Mouse (Mus musculus): ENCODE data around the gene Dab1. TPM values are rescaled to one million over a fixed set of nuclear protein-coding genes. Genes with fewer than 3 reads are reported as not detected.

The Dab1 gene
- polyA plus RNA-seq, 1 experiment from 2014 or later: 55.4 TPM

DNA sequence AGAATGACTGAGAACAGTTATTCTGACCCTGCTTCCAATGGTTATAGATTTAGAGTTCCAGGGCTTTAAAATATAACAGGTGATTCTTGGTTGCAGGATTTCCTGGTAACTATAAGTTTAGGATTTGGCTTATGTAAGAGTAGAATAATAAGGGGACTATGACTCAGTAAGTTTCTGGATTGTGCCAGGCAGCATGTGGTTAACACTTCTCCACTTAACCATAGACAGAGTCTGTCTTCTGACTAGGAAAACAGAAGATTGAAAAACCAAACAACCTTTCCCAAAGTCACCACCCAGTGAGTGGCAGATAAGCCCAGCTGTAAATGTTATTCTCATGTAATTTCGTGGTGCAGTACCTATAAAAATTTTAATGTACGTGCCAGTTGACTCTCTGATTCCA is 688.6 kb downstream of the Dab1 start:
- Histone ChIP-seq H3K4me2 (replicated peaks; ENCODE audit: low read depth, low read length) (no peak overlapping the region), H3K4me3 (ENCODE audit: low read depth, low read length) (no peak overlapping the region), H3K4me1 (replicated peaks; ENCODE audit: control insufficient read depth, insufficient read depth, low read length) (no peaks in the 10 kb centered on the region), H3K9ac (ENCODE audit: low read depth, low read length) (no peak overlapping the region), H3K27ac (ENCODE audit: low read depth, low read length) (no peak overlapping the region), H3K9me3 (ENCODE audit: control insufficient read depth, low read length) (no peaks in the 10 kb centered on the region), H3K27me3 (ENCODE audit: control insufficient read depth, insufficient read depth, low read length) (no peaks in the 10 kb centered on the region), H3K36me3 (ENCODE audit: control insufficient read depth, insufficient read depth, low read length) (no peaks in the 10 kb centered on the region)
- 84% methylated on average over 2 of the region's 2 CpGs for WGBS
- ATAC-seq (ENCODE audit: low FRiP score) (no peak), DNase-seq (ENCODE audit: low spot score) (no peak)

DNA sequence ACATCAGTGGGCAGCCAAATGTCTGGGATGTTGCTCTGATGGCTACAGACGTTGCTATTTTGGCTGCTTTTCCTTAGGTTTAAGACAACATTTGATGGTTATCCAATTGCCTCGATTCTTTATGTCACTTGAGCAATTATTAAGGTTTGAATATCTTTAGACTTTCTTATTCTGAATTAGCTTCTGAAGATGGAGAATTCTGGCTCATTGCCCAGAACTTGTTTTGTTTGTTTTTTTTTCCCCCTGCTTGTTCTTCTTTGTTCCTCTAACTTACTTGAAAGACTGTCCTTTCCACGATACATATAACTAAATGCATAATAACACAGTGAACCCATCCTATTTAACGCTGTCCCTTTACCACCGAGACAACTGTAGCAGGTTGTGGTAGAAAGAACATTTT is 707.1 kb downstream of the Dab1 start:
- no peaks in the 10 kb centered on the region for H3K27me3 ChIP-seq (ENCODE audit: control insufficient read depth, insufficient read depth, low read length)
- no peaks in the 10 kb centered on the region for H3K36me3 ChIP-seq (ENCODE audit: control insufficient read depth, insufficient read depth, low read length)
- no peak for ATAC-seq (ENCODE audit: low FRiP score)
- H3K9ac ChIP-seq (ENCODE audit: low read depth, low read length): no peak overlapping the region
- WGBS: 86% methylated on average over 5 of the region's 5 CpGs
- no peaks in the 10 kb centered on the region for H3K9me3 ChIP-seq (ENCODE audit: control insufficient read depth, low read length)
- no peak overlapping the region for H3K4me2 ChIP-seq (replicated peaks; ENCODE audit: low read depth, low read length)
- DNase-seq (ENCODE audit: low spot score): no peak
- no peaks in the 10 kb centered on the region for H3K4me1 ChIP-seq (replicated peaks; ENCODE audit: control insufficient read depth, insufficient read depth, low read length)
- no peak overlapping the region for H3K27ac ChIP-seq (ENCODE audit: low read depth, low read length)
- H3K4me3 ChIP-seq (ENCODE audit: low read depth, low read length): no peak overlapping the region

GRCm38 (mm10) chr4:104331896-104332295 is 712.7 kb downstream of the Dab1 start:
- Histone ChIP-seq H3K4me2 (replicated peaks; ENCODE audit: low read depth, low read length) (no peak overlapping the region), H3K27me3 (ENCODE audit: control insufficient read depth, insufficient read depth, low read length) (no peaks in the 10 kb centered on the region), H3K36me3 (ENCODE audit: control insufficient read depth, insufficient read depth, low read length) (no peaks in the 10 kb centered on the region), H3K4me1 (replicated peaks; ENCODE audit: control insufficient read depth, insufficient read depth, low read length) (no peaks in the 10 kb centered on the region), H3K27ac (ENCODE audit: low read depth, low read length) (no peak overlapping the region), H3K9ac (ENCODE audit: low read depth, low read length) (no peak overlapping the region), H3K9me3 (ENCODE audit: control insufficient read depth, low read length) (no peaks in the 10 kb centered on the region), H3K4me3 (ENCODE audit: low read depth, low read length) (no peak overlapping the region)
- WGBS: 74% methylated on average over 6 of the region's 6 CpGs
- no peak for ATAC-seq (ENCODE audit: low FRiP score)
- no peak for DNase-seq (ENCODE audit: low spot score)

DNA sequence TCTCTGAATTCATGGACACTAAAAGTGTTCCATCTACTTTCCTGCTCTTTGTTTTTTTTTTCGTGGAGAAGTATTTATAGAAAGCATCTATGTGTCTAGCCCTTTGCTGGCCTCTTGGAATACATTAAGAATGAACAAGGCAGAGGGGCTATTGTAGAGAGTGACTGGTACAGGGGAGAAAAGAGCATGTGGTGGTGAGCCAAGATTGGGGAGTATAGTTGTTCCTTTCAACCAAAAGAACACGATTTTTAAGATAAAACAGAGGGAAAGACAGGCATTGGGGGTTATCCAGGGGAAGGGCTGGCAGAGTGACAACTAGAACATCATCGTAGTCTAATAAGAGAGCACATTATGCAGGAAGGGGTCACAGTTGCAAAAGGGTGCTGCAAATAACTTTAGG is 713.2 kb downstream of the Dab1 start:
- no peak for ATAC-seq (ENCODE audit: low FRiP score)
- Histone ChIP-seq H3K9ac (ENCODE audit: low read depth, low read length) (no peak overlapping the region), H3K4me2 (replicated peaks; ENCODE audit: low read depth, low read length) (no peak overlapping the region), H3K36me3 (ENCODE audit: control insufficient read depth, insufficient read depth, low read length) (no peaks in the 10 kb centered on the region), H3K9me3 (ENCODE audit: control insufficient read depth, low read length) (no peaks in the 10 kb centered on the region), H3K27me3 (ENCODE audit: control insufficient read depth, insufficient read depth, low read length) (no peaks in the 10 kb centered on the region), H3K4me1 (replicated peaks; ENCODE audit: control insufficient read depth, insufficient read depth, low read length) (no peaks in the 10 kb centered on the region), H3K27ac (ENCODE audit: low read depth, low read length) (no peak overlapping the region), H3K4me3 (ENCODE audit: low read depth, low read length) (no peak overlapping the region)
- WGBS: 72% methylated on average over 3 of the region's 3 CpGs
- DNase-seq (ENCODE audit: low spot score): no peak

DNA sequence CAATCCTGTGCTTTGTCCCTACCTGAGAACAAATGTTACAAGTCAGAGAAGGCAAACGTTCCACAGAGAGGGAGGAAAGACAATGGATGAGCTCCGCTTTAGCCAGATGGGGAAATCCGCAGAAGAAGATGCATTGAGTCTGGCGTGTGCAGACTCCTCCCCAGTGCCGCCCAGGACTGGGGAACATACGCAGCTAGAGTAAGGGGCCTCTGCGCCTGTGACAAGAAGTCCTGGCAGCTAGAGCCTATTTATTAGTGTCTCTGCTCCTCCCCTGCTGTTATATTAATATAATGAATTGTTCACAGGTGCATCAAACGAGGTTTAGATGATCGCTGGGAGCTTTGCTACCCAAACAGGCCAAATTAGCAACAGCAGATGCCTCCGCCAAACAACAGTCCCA is 718.1 kb downstream of the Dab1 start:
- Histone ChIP-seq H3K27me3 (ENCODE audit: control insufficient read depth, insufficient read depth, low read length) (no peaks in the 10 kb centered on the region), H3K27ac (ENCODE audit: low read depth, low read length) (no peak overlapping the region), H3K9me3 (ENCODE audit: control insufficient read depth, low read length) (no peaks in the 10 kb centered on the region), H3K9ac (ENCODE audit: low read depth, low read length) (no peak overlapping the region), H3K4me3 (ENCODE audit: low read depth, low read length) (no peak overlapping the region), H3K36me3 (ENCODE audit: control insufficient read depth, insufficient read depth, low read length) (no peaks in the 10 kb centered on the region), H3K4me2 (replicated peaks; ENCODE audit: low read depth, low read length) (no peak overlapping the region), H3K4me1 (replicated peaks; ENCODE audit: control insufficient read depth, insufficient read depth, low read length) (no peaks in the 10 kb centered on the region)
- 77% methylated on average over 10 of the region's 10 CpGs for WGBS
- ATAC-seq (ENCODE audit: low FRiP score) (no peak), DNase-seq (ENCODE audit: low spot score) (no peak)

- Histone ChIP-seq H3K4me1 (replicated peaks; ENCODE audit: control insufficient read depth, insufficient read depth, low read length) (no peaks in the 10 kb centered on the region), H3K4me2 (replicated peaks; ENCODE audit: low read depth, low read length) (no peak overlapping the region), H3K27me3 (ENCODE audit: control insufficient read depth, insufficient read depth, low read length) (no peaks in the 10 kb centered on the region), H3K9ac (ENCODE audit: low read depth, low read length) (no peak overlapping the region), H3K36me3 (ENCODE audit: control insufficient read depth, insufficient read depth, low read length) (no peaks in the 10 kb centered on the region), H3K9me3 (ENCODE audit: control insufficient read depth, low read length) (no peaks in the 10 kb centered on the region), H3K4me3 (ENCODE audit: low read depth, low read length) (no peak overlapping the region), H3K27ac (ENCODE audit: low read depth, low read length) (no peak overlapping the region)
- no peak for DNase-seq (ENCODE audit: low spot score)
- no peak for ATAC-seq (ENCODE audit: low FRiP score)
- 91% methylated on average over 2 of the region's 2 CpGs for WGBS
These were observed 719.2 kb downstream of the Dab1 start for GRCm38 (mm10) chr4:104338382-104338781.

DNA sequence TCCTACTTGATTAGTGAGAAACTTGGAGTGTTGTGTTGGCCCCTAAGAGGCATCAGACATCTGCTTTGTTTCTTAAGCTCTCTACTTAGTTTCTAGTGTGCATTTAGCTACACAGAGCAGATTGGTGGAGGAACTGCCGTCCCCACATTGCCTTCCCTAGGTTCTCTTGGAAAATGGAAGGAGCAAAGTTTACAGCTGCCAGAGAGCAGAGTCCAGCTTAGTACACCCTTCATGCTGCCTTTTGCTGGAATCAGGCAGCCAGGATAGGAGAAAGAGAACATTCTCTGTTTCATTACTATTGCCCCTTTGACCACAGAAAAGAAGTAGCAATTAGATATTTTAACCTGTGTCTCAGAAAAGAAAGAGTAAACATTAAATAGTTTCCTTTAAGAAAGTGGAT is 742.2 kb downstream of the Dab1 start:
- 84% methylated on average over 1 of the region's 1 CpGs for WGBS

DNA sequence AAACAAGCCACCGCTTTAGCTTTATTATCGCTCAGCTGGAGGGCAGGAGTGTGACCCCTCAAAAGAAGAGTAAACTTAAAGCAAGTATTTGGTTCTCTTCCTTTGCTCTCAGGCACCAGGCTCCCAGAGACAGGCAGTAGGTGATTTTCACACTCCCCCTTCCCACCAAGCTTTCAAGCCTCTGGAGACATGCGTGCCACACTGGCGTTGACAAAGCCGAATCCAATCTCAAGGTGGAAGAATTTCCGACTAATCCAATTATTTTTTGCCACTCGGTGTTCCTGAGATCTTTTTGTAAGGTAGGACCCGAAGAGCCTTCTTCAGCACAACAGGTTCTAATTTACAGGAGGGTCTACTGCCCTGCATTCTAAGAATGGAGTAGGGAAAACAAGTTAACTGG is 747.3 kb downstream of the Dab1 start:
- H3K27me3 ChIP-seq (ENCODE audit: control insufficient read depth, insufficient read depth, low read length): peaks cover 9% of the 10 kb centered on the region
- peak overlapping the region; percentile 68; the same call in 1 of the 2 replicates for H3K27ac ChIP-seq (ENCODE audit: low read depth, low read length)
- H3K9ac ChIP-seq (ENCODE audit: low read depth, low read length): no peak overlapping the region
- no peaks in the 10 kb centered on the region for H3K9me3 ChIP-seq (ENCODE audit: control insufficient read depth, low read length)
- H3K4me2 ChIP-seq (replicated peaks; ENCODE audit: low read depth, low read length): peak overlapping the region; percentile 97
- peak overlapping the region; percentile 75 for H3K4me3 ChIP-seq (ENCODE audit: low read depth, low read length)
- WGBS: 5% methylated on average over 8 of the region's 8 CpGs
- no peaks in the 10 kb centered on the region for H3K36me3 ChIP-seq (ENCODE audit: control insufficient read depth, insufficient read depth, low read length)
- no peak for DNase-seq (ENCODE audit: low spot score)
- H3K4me1 ChIP-seq (replicated peaks; ENCODE audit: control insufficient read depth, insufficient read depth, low read length): no peaks in the 10 kb centered on the region
- ATAC-seq (ENCODE audit: low FRiP score): no peak

More for the DNA sequence above, 742.2 kb downstream of the Dab1 start:
- no peak for ATAC-seq (ENCODE audit: low FRiP score)
- Histone ChIP-seq H3K27me3 (ENCODE audit: control insufficient read depth, insufficient read depth, low read length) (peaks cover 6% of the 10 kb centered on the region), H3K4me2 (replicated peaks; ENCODE audit: low read depth, low read length) (no peak overlapping the region), H3K27ac (ENCODE audit: low read depth, low read length) (no peak overlapping the region), H3K36me3 (ENCODE audit: control insufficient read depth, insufficient read depth, low read length) (no peaks in the 10 kb centered on the region), H3K9me3 (ENCODE audit: control insufficient read depth, low read length) (no peaks in the 10 kb centered on the region), H3K4me1 (replicated peaks; ENCODE audit: control insufficient read depth, insufficient read depth, low read length) (no peaks in the 10 kb centered on the region), H3K9ac (ENCODE audit: low read depth, low read length) (no peak overlapping the region), H3K4me3 (ENCODE audit: low read depth, low read length) (no peak overlapping the region)
- DNase-seq (ENCODE audit: low spot score): no peak

GRCm38 (mm10) chr4:104366894-104367740 is 748.0 kb downstream of the Dab1 start:
- Histone ChIP-seq H3K4me1 (replicated peaks; ENCODE audit: control insufficient read depth, insufficient read depth, low read length) (no peaks in the 10 kb centered on the region), H3K9ac (ENCODE audit: low read depth, low read length) (peak overlapping the region; percentile 80), H3K27me3 (ENCODE audit: control insufficient read depth, insufficient read depth, low read length) (peaks cover 9% of the 10 kb centered on the region), H3K4me3 (ENCODE audit: low read depth, low read length) (peak overlapping the region; percentile 75), H3K27ac (ENCODE audit: low read depth, low read length) (peak overlapping the region; percentile 68), H3K36me3 (ENCODE audit: control insufficient read depth, insufficient read depth, low read length) (no peaks in the 10 kb centered on the region), H3K4me2 (replicated peaks; ENCODE audit: low read depth, low read length) (peak overlapping the region; percentile 97), H3K9me3 (ENCODE audit: control insufficient read depth, low read length) (no peaks in the 10 kb centered on the region)
- ATAC-seq (ENCODE audit: low FRiP score) (peak; percentile 82), DNase-seq (ENCODE audit: low spot score) (peak; percentile 82)
- under 1% methylated on average over 52 of the region's 94 CpGs for WGBS

All from hindbrain, embryonic 11.5 days (tissue).